Mouse (Mus musculus) stomach, postnatal 0 days (tissue): ENCODE results near the gene Sult2b1. TPM values are rescaled to one million over a fixed set of nuclear protein-coding genes. Genes with fewer than 3 reads are reported as not detected.

Experiments
- ATAC-seq: fragments of 200-750 bp; cut with Nextera tagmentation; 2 replicates; pipeline ENCODE4 v1.8.0; 2017; ENCODE audit not compliant: low FRiP score, low TSS enrichment
- DNase-seq: peaks from one replicate; pipeline ENCODE4 v3.0.0-alpha.2; 2016; ENCODE audit warnings: low spot score
- H3K27ac ChIP-seq: fragments of 300-500 bp; sonication (generic); replicated peaks from 2 replicates; pipeline ENCODE4 v1.5.1; 2014; ENCODE audit warnings: mild to moderate bottlenecking, control low read depth
- H3K27me3 ChIP-seq: fragments of 300-500 bp; sonication (generic); 2 replicates; pipeline ENCODE4 v1.6.1; 2014; ENCODE audit warnings: low read length; ENCODE audit not compliant: control insufficient read depth, insufficient read depth
- H3K36me3 ChIP-seq: fragments of 300-500 bp; sonication (generic); 2 replicates; pipeline ENCODE4 v1.6.1; 2014; ENCODE audit warnings: low read length, mixed read lengths; ENCODE audit not compliant: control insufficient read depth, insufficient read depth
- H3K4me1 ChIP-seq: fragments of 300-500 bp; sonication (generic); replicated peaks from 2 replicates; pipeline ENCODE4 v1.6.1; 2014; ENCODE audit warnings: antibody characterized with exemption; ENCODE audit not compliant: control insufficient read depth, insufficient read depth
- H3K4me2 ChIP-seq: fragments of 300-500 bp; sonication (generic); replicated peaks from 2 replicates; pipeline ENCODE4 v1.6.1; 2014; ENCODE audit warnings: low read depth, mild to moderate bottlenecking, control low read depth, moderate library complexity
- H3K4me3 ChIP-seq: fragments of 300-500 bp; sonication (generic); 2 replicates; pipeline ENCODE4 v1.5.1; 2014; ENCODE audit warnings: low read depth, low read length, control low read depth
- H3K9ac ChIP-seq: fragments of 300-500 bp; sonication (generic); 2 replicates; pipeline ENCODE4 v1.6.1; 2014; ENCODE audit warnings: mild to moderate bottlenecking, low read length, control low read depth, mixed read lengths
- H3K9me3 ChIP-seq: fragments of 300-500 bp; sonication (generic); 2 replicates; pipeline ENCODE4 v1.6.1; 2016; ENCODE audit warnings: low read length; ENCODE audit not compliant: control insufficient read depth
- CTCF ChIP-seq: IDR thresholded peaks from 2 replicates; pipeline ENCODE4 v1.5.1; 2016; ENCODE audit warnings: antibody characterized with exemption, low read depth, mild to moderate bottlenecking, moderate library complexity
- EP300 ChIP-seq: optimal IDR thresholded peaks from 2 replicates; pipeline ENCODE3; 2016; ENCODE audit warnings: antibody characterized with exemption
- WGBS: fragments of 180-500 bp; shearing (Covaris S2); extraction: QIAGEN DNeasy Blood & Tissue Kit; methylation state at CpG from one replicate; pipeline ENCODE4 v1.1.7; 2014; 5-methylcytosine and 5-hydroxymethylcytosine counted together
- polyA plus RNA-seq: library from polyadenylated mRNA; unstranded; fragments of >200 nt; fragmentation: Nextera tagmentation; extraction: Ambion mirVana; gene quantifications from 2 replicates; pipeline ENCODE4 v1.2.1, GENCODE M21; 2015

Gene Sult2b1
- polyA plus RNA-seq, 1 experiment from 2014 or later: 87.1 TPM

- ATAC-seq: no peak
- Histone ChIP-seq H3K4me2 (no peak overlapping the region), H3K9ac (no peak overlapping the region), H3K4me1 (0 out of 2 replicates have a peak, but pooled peaks cover under 1% of the 10 kb centered on the region), H3K27me3 (no peaks in the 10 kb centered on the region), H3K4me3 (no peak overlapping the region), H3K9me3 (no peaks in the 10 kb centered on the region), H3K27ac (no peak overlapping the region), H3K36me3 (no peaks in the 10 kb centered on the region)
- 84% methylated on average over 23 of the region's 24 CpGs for WGBS
- TF ChIP-seq CTCF (no peak), EP300 (no peak)
- no peak for DNase-seq
Measured at GRCm38 (mm10) chr7:45793240-45793639, 8.8 kb upstream of the Sult2b1 start.

GRCm38 (mm10) chr7:45791756-45792490, 7.5 kb upstream of the Sult2b1 start:
- DNase-seq (no peak), ATAC-seq (peak; percentile 14; the same call in 1 of the 2 replicates)
- TF ChIP-seq CTCF: no peak
- no peak for TF ChIP-seq EP300
- no peaks in the 10 kb centered on the region for H3K9me3 ChIP-seq
- WGBS: 69% methylated on average over 17 of the region's 17 CpGs
- no peaks in the 10 kb centered on the region for H3K27me3 ChIP-seq
- H3K4me3 ChIP-seq: no peak overlapping the region
- no peak overlapping the region for H3K4me2 ChIP-seq
- H3K27ac ChIP-seq: no peak overlapping the region
- H3K4me1 ChIP-seq: no peaks in the 10 kb centered on the region
- H3K9ac ChIP-seq: no peak overlapping the region
- H3K36me3 ChIP-seq: no peaks in the 10 kb centered on the region

- H3K36me3 ChIP-seq: no peaks in the 10 kb centered on the region
- WGBS: 61% methylated on average over 6 of the region's 6 CpGs
- H3K27me3 ChIP-seq: no peaks in the 10 kb centered on the region; the same call in 1 of the 2 replicates
- ATAC-seq: no peak
- no peaks in the 10 kb centered on the region; the same call in 1 of the 2 replicates for H3K4me1 ChIP-seq
- DNase-seq: no peak
- no peak for TF ChIP-seq EP300
- no peak for TF ChIP-seq CTCF
- no peak overlapping the region for H3K4me2 ChIP-seq
- H3K4me3 ChIP-seq: no peak overlapping the region
- H3K27ac ChIP-seq: no peak overlapping the region
- no peaks in the 10 kb centered on the region for H3K9me3 ChIP-seq
- no peak overlapping the region for H3K9ac ChIP-seq
Measured at GRCm38 (mm10) chr7:45790721-45791120, 6.3 kb upstream of the Sult2b1 start.

- Histone ChIP-seq H3K27me3 (no peaks in the 10 kb centered on the region; the same call in 1 of the 2 replicates), H3K4me3 (no peak overlapping the region), H3K4me1 (peaks cover 6% of the 10 kb centered on the region; the same call in 1 of the 2 replicates), H3K4me2 (no peak overlapping the region), H3K9me3 (no peaks in the 10 kb centered on the region), H3K36me3 (no peaks in the 10 kb centered on the region), H3K9ac (no peak overlapping the region), H3K27ac (no peak overlapping the region)
- ATAC-seq: no peak
- no peak for TF ChIP-seq CTCF
- TF ChIP-seq EP300: no peak
- WGBS: 80% methylated on average over 22 of the region's 22 CpGs
- no peak for DNase-seq
Measured at GRCm38 (mm10) chr7:45787642-45788041, 3.2 kb upstream of the Sult2b1 start.

GRCm38 (mm10) chr7:45786661-45787413, 2.4 kb upstream of the Sult2b1 start:
- ATAC-seq (0 out of 2 replicates have a peak, but pooled peaks have one; percentile 8), DNase-seq (no peak)
- TF ChIP-seq CTCF: no peak
- TF ChIP-seq EP300: no peak
- 17% methylated on average over 17 of the region's 17 CpGs for WGBS
- peaks cover 6% of the 10 kb centered on the region; the same call in 1 of the 2 replicates for H3K4me1 ChIP-seq
- no peak overlapping the region for H3K9ac ChIP-seq
- no peaks in the 10 kb centered on the region for H3K36me3 ChIP-seq
- peak overlapping the region; percentile 40; the same call in 1 of the 2 replicates for H3K27ac ChIP-seq
- H3K9me3 ChIP-seq: no peaks in the 10 kb centered on the region
- H3K4me3 ChIP-seq: peak overlapping the region; percentile 43; the same call in 1 of the 2 replicates
- H3K4me2 ChIP-seq: peak overlapping the region; percentile 68; the same call in 1 of the 2 replicates
- no peaks in the 10 kb centered on the region; the same call in 1 of the 2 replicates for H3K27me3 ChIP-seq
